Mouse (Mus musculus): Measurements from ENCODE around the gene Ntm.

DNA sequence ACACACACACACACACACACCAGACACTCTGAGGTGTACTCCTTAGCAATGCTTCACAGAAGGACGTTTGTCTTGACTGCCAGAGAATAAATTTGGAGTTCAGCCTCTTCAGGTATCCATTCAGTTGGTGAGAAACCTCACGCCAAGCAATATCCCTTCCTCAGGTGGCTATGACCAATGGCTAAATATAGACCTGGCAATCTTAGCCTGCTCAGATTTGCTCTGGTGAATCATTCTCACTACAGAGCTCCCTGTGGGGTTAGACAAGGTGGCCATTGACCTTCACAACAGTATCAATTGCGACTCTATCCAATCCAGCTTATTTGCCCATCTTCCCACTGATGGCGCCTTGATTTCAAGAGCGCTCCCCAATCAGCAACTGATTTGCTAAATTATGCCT is 150.3 kb downstream of the Ntm start:
- TF ChIP-seq CTCF (IDR thresholded peaks at IDR 0.05; ENCODE audit: control insufficient read depth, insufficient read depth, insufficient replicate concordance, low read depth, low read length), result no peak
- TF ChIP-seq POLR2A (IDR thresholded peaks at IDR 0.05; ENCODE audit: control insufficient read depth, low read depth, low read length), result no peak
